Mouse (Mus musculus) lung, embryonic 15.5 days (tissue): ENCODE results near the gene Rbbp4. TPM values are rescaled to one million over a fixed set of nuclear protein-coding genes. Genes with fewer than 3 reads are reported as not detected.
"Not testable (repeated sequence)": the region's sequence is repeated elsewhere in the genome, so short reads cannot be mapped to it uniquely, and the experiment has no call there.

Source experiments
- ATAC-seq: fragments of 200-750 bp; cut with Nextera tagmentation; 2 replicates; pipeline ENCODE4 v1.8.0; 2017; ENCODE audit warnings: moderate number of reproducible peaks, borderline replicate concordance; ENCODE audit not compliant: low FRiP score, low TSS enrichment; ENCODE audit errors: extremely low read depth
- H3K27ac ChIP-seq: fragments of 300-500 bp; sonication (generic); 2 replicates; pipeline ENCODE4 v1.5.1; 2015; ENCODE audit warnings: moderate library complexity, mild to moderate bottlenecking, inconsistent platforms
- H3K27me3 ChIP-seq: fragments of 300-500 bp; sonication (generic); 2 replicates; pipeline ENCODE4 v1.6.1; 2015; ENCODE audit warnings: inconsistent platforms
- H3K36me3 ChIP-seq: fragments of 300-500 bp; sonication (generic); 2 replicates; pipeline ENCODE4 v1.6.1; 2015; ENCODE audit warnings: inconsistent platforms
- H3K4me1 ChIP-seq: fragments of 300-500 bp; sonication (generic); 2 replicates; pipeline ENCODE4 v1.6.1; 2015; ENCODE audit warnings: inconsistent platforms
- H3K4me2 ChIP-seq: fragments of 300-500 bp; sonication (generic); 2 replicates; pipeline ENCODE4 v1.6.1; 2015; ENCODE audit warnings: inconsistent platforms, mild to moderate bottlenecking, moderate library complexity
- H3K4me3 ChIP-seq: fragments of 300-500 bp; sonication (generic); 2 replicates; pipeline ENCODE4 v1.5.1; 2015; ENCODE audit warnings: mild to moderate bottlenecking, inconsistent platforms
- H3K9ac ChIP-seq: fragments of 300-500 bp; sonication (generic); 2 replicates; pipeline ENCODE4 v1.6.1; 2015; ENCODE audit warnings: inconsistent platforms
- H3K9me3 ChIP-seq: fragments of 300-500 bp; sonication (generic); 2 replicates; pipeline ENCODE4 v1.6.1; 2016; ENCODE audit warnings: inconsistent platforms
- WGBS: fragments of 180-500 bp; shearing (Covaris S2); methylation state at CpG from one replicate; pipeline ENCODE4 v1.1.7; 2015; 5-methylcytosine and 5-hydroxymethylcytosine counted together
- polyA plus RNA-seq: library from polyadenylated mRNA; unstranded; fragments of >200 nt; fragmentation: Nextera tagmentation; extraction: Ambion mirVana; gene quantifications from 2 replicates; pipeline ENCODE4 v1.2.1, GENCODE M21; 2015

Gene Rbbp4
- polyA plus RNA-seq, 1 experiment from 2014 or later: 423 TPM

- no peak for ATAC-seq
These were observed 39.1 kb upstream of the Rbbp4 start for GRCm38 (mm10) chr4:129374219-129374755.

GRCm38 (mm10) chr4:129373202-129373976 lies 38.2 kb upstream of the Rbbp4 start:
- Histone ChIP-seq H3K27ac (no peak overlapping the region), H3K9ac (no peak overlapping the region), H3K4me3 (no peak overlapping the region), H3K4me1 (peaks cover 15% of the 10 kb centered on the region), H3K36me3 (0 out of 2 replicates have a peak, but pooled peaks cover 5% of the 10 kb centered on the region), H3K27me3 (no peaks in the 10 kb centered on the region), H3K4me2 (no peak overlapping the region), H3K9me3 (no peaks in the 10 kb centered on the region)
- WGBS: 53% methylated on average over 8 of the region's 8 CpGs
- ATAC-seq: no peak

More at GRCm38 (mm10) chr4:129374219-129374755, 39.1 kb upstream of the Rbbp4 start:
- Histone ChIP-seq H3K9me3 (no peaks in the 10 kb centered on the region), H3K4me1 (peaks cover 15% of the 10 kb centered on the region), H3K27ac (no peak overlapping the region), H3K9ac (no peak overlapping the region), H3K36me3 (no peaks in the 10 kb centered on the region), H3K4me2 (no peak overlapping the region), H3K27me3 (no peaks in the 10 kb centered on the region), H3K4me3 (no peak overlapping the region)
- 51% methylated on average over 11 of the region's 11 CpGs for WGBS

- WGBS: 87% methylated on average over 3 of the region's 3 CpGs
- Histone ChIP-seq H3K4me1 (peaks cover 11% of the 10 kb centered on the region), H3K4me2 (no peak overlapping the region), H3K27ac (no peak overlapping the region), H3K9me3 (no peaks in the 10 kb centered on the region), H3K36me3 (0 out of 2 replicates have a peak, but pooled peaks cover 9% of the 10 kb centered on the region), H3K4me3 (no peak overlapping the region), H3K27me3 (no peaks in the 10 kb centered on the region), H3K9ac (no peak overlapping the region)
- ATAC-seq: no peak
These were observed 36.2 kb upstream of the Rbbp4 start for GRCm38 (mm10) chr4:129371391-129371790.

GRCm38 (mm10) chr4:129365224-129365623 lies 30.1 kb upstream of the Rbbp4 start:
- WGBS: 83% methylated on average over 5 of the region's 5 CpGs
- H3K36me3 ChIP-seq: peaks cover 12% of the 10 kb centered on the region; the same call in 1 of the 2 replicates
- H3K4me1 ChIP-seq: no peaks in the 10 kb centered on the region
- no peak overlapping the region for H3K4me2 ChIP-seq
- no peak overlapping the region for H3K9ac ChIP-seq
- no peak for ATAC-seq
- no peak overlapping the region for H3K27ac ChIP-seq
- no peak overlapping the region for H3K4me3 ChIP-seq
- no peaks in the 10 kb centered on the region for H3K9me3 ChIP-seq
- H3K27me3 ChIP-seq: no peaks in the 10 kb centered on the region

GRCm38 (mm10) chr4:129364379-129364778 lies 29.2 kb upstream of the Rbbp4 start:
- Histone ChIP-seq H3K27ac (no peak overlapping the region), H3K4me1 (no peaks in the 10 kb centered on the region), H3K9ac (no peak overlapping the region), H3K9me3 (no peaks in the 10 kb centered on the region), H3K4me3 (no peak overlapping the region), H3K36me3 (peaks cover 20% of the 10 kb centered on the region), H3K4me2 (no peak overlapping the region), H3K27me3 (no peaks in the 10 kb centered on the region)
- WGBS: 86% methylated on average over 3 of the region's 3 CpGs
- no peak for ATAC-seq

- Histone ChIP-seq H3K4me1 (no peaks in the 10 kb centered on the region), H3K36me3 (peaks cover 23% of the 10 kb centered on the region), H3K9me3 (no peaks in the 10 kb centered on the region), H3K27ac (no peak overlapping the region), H3K4me3 (no peak overlapping the region), H3K4me2 (no peak overlapping the region), H3K9ac (no peak overlapping the region), H3K27me3 (no peaks in the 10 kb centered on the region)
- no peak for ATAC-seq
- 87% methylated on average over 9 of the region's 9 CpGs for WGBS
These were observed 28.3 kb upstream of the Rbbp4 start for GRCm38 (mm10) chr4:129363463-129363862.

- H3K4me3 ChIP-seq: no peak overlapping the region
These were observed 27.6 kb upstream of the Rbbp4 start for GRCm38 (mm10) chr4:129362771-129363170.

GRCm38 (mm10) chr4:129362238-129362637 lies 27.1 kb upstream of the Rbbp4 start:
- not testable (repeated sequence) for ATAC-seq, H3K9ac ChIP-seq, H3K27ac ChIP-seq, H3K27me3 ChIP-seq, H3K4me1 ChIP-seq, H3K4me2 ChIP-seq, H3K4me3 ChIP-seq, H3K9me3 ChIP-seq
- peaks cover 27% of the 10 kb centered on the region for H3K36me3 ChIP-seq
- WGBS: 88% methylated on average over 3 of the region's 3 CpGs

More at GRCm38 (mm10) chr4:129362771-129363170, 27.6 kb upstream of the Rbbp4 start:
- Histone ChIP-seq H3K4me2 (no peak overlapping the region), H3K27me3 (no peaks in the 10 kb centered on the region), H3K27ac (no peak overlapping the region), H3K4me1 (no peaks in the 10 kb centered on the region), H3K9ac (no peak overlapping the region), H3K36me3 (peaks cover 26% of the 10 kb centered on the region), H3K9me3 (no peaks in the 10 kb centered on the region)
- 61% methylated on average over 5 of the region's 5 CpGs for WGBS
- ATAC-seq: no peak

- no peak for ATAC-seq
- Histone ChIP-seq H3K36me3 (peaks cover 61% of the 10 kb centered on the region), H3K27me3 (no peaks in the 10 kb centered on the region), H3K9ac (no peak overlapping the region), H3K4me3 (no peak overlapping the region), H3K9me3 (no peaks in the 10 kb centered on the region), H3K27ac (no peak overlapping the region), H3K4me2 (no peak overlapping the region), H3K4me1 (no peaks in the 10 kb centered on the region)
- WGBS: 76% methylated on average over 15 of the region's 15 CpGs
These were observed 22.5 kb upstream of the Rbbp4 start for GRCm38 (mm10) chr4:129357613-129358163.

GRCm38 (mm10) chr4:129354236-129354635 lies 19.1 kb upstream of the Rbbp4 start:
- 67% methylated on average over 15 of the region's 15 CpGs for WGBS
- Histone ChIP-seq H3K27ac (no peak overlapping the region), H3K9me3 (no peaks in the 10 kb centered on the region), H3K27me3 (no peaks in the 10 kb centered on the region), H3K4me1 (no peaks in the 10 kb centered on the region), H3K36me3 (peaks cover 53% of the 10 kb centered on the region), H3K4me3 (no peak overlapping the region), H3K4me2 (no peak overlapping the region), H3K9ac (no peak overlapping the region)
- ATAC-seq: no peak

GRCm38 (mm10) chr4:129353176-129353575 lies 18.0 kb upstream of the Rbbp4 start:
- no peak overlapping the region for H3K4me2 ChIP-seq
- no peaks in the 10 kb centered on the region for H3K27me3 ChIP-seq
- no peaks in the 10 kb centered on the region for H3K4me1 ChIP-seq
- H3K9me3 ChIP-seq: no peaks in the 10 kb centered on the region
- no peak overlapping the region for H3K27ac ChIP-seq
- ATAC-seq: no peak
- no peak overlapping the region for H3K4me3 ChIP-seq
- WGBS: 84% methylated on average over 12 of the region's 12 CpGs
- no peak overlapping the region for H3K9ac ChIP-seq
- H3K36me3 ChIP-seq: peaks cover 46% of the 10 kb centered on the region

- peaks cover 34% of the 10 kb centered on the region for H3K36me3 ChIP-seq
- H3K9me3 ChIP-seq: no peaks in the 10 kb centered on the region
- ATAC-seq: no peak
- H3K4me1 ChIP-seq: no peaks in the 10 kb centered on the region
- H3K27me3 ChIP-seq: no peaks in the 10 kb centered on the region
- no peak overlapping the region for H3K4me3 ChIP-seq
- H3K4me2 ChIP-seq: no peak overlapping the region
- H3K9ac ChIP-seq: no peak overlapping the region
- WGBS: 66% methylated on average over 6 of the region's 6 CpGs
- H3K27ac ChIP-seq: no peak overlapping the region
These were observed 15.9 kb upstream of the Rbbp4 start for GRCm38 (mm10) chr4:129351111-129351510.
